Mouse (Mus musculus): ENCODE results near the gene Txnip.

DNA sequence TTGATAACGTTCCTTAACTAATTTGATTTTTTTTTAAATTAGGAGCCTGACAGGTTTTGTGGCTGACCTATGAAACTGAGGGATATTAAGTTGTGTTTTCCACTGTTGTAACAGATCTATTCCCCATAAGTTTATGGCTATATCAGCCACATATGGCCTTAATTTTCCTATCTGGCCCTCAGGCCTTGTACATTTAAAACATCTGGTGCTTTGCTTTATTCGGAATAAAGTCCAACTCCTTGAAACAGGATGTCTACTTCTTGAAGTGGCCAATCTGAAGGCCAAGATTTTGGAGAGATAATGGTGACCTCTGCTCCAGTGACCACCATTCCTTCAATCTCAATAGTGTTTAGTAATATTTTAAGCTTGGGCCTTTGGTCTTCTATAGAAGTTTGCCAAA lies 18.4 kb upstream of the Txnip start:
- TF ChIP-seq CTCF (IDR thresholded peaks at IDR 0.05) (no peak), EP300 (IDR thresholded peaks at IDR 0.05) (no peak)
